Mouse (Mus musculus): ENCODE results near the gene Foxk1.
A peak's percentile ranks its signal among the peaks of the same experiment; 100 is the strongest.

Gene Foxk1

DNA sequence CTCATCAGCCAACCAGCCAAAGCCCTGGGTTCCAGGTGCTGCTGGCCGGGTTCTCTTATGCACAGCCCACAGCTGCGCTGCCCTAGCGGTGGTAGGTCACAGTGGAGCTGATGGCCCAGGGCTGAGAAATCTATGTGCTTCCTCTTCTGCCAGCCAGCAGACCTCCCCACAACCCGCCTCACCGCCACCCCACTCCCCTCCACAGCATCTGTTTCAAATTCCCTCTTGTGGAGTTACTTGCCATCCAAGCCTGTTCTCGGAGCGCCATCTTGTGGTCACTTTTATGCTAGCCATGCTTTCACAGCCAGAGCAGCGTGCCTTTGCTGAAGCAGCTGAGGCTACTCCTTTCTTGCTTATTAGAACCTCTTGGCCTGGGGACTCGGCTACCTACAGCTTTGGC lies 46.8 kb downstream of the Foxk1 start:
- DNase-seq: peak; percentile 95 to 97

DNA sequence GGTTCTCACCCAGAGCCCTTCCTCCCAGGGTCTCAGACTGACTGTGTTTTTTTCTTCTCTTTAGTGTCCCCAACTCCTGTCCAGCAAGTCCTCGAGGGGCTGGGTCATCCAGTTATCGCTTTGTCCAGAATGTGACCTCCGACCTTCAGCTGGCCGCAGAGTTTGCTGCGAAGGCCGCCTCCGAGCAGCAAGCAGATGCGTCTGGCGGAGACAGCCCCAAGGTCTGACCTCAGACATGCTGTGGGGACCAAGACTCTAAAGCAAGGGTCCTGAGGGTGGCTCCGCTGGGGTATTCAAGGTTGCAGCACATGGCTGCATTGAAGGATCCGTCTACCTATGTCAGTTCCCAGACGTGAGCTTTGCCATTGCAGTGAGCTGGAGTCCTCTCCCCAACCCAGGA lies 47.3 kb downstream of the Foxk1 start:
- no peak for DNase-seq

DNA sequence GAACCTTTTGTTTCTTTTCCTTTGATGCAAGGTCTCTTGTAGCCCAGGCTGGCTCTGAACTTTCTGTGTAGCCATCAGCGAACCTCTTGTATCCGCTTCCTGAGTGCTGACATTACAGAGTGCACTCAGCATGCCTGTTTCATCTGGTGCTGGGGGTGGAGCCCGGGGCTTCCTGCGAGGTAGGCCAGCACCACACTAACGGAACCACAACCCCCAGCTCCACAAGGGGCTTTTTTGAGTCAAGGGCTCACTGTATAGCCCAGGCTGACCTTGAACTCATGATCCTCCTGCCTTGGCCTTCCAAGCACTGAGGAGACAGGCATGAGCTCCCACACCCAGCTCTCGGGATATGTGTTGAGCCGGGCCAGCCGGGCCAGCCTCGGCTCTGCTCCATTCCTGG lies 49.5 kb downstream of the Foxk1 start:
- DNase-seq: no peak

DNA sequence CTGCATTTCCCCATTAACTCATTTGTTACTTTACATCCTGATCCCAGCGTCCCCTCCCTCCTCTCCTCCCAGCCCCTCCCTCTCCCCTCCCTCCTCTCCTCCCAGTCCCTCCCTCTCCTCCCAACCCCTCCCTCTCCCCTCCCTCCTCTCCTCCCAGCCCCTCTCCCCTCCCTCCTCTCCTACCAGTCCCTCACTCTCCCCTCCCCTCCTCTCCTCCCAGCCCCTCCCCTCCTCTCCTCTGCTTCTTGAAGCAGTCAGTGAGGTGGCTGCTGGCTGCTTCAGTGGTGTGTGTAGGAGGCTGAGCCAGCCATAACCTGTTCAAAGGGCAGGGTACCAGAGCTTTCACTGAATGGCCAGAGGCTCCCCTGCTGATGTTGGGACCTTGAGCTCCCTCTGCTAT lies 50.5 kb downstream of the Foxk1 start:
- no peak for DNase-seq

DNA sequence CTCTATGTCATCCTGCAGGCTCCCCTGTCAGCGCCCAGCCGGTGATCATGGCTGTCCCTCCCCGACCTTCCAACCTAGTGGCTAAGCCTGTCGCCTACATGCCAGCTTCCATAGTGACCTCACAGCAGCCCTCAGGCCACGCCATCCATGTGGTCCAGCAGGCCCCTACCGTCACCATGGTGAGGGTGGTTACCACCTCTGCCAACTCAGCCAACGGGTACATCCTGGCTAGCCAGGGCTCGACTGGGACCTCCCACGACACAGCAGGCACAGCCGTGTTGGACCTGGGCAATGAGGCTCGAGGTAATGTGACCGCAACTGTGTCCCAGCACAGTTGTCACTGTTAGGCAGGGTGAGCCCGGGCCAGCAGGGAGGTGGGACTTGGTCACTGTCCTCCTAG lies 52.4 kb downstream of the Foxk1 start:
- no peak for DNase-seq

DNA sequence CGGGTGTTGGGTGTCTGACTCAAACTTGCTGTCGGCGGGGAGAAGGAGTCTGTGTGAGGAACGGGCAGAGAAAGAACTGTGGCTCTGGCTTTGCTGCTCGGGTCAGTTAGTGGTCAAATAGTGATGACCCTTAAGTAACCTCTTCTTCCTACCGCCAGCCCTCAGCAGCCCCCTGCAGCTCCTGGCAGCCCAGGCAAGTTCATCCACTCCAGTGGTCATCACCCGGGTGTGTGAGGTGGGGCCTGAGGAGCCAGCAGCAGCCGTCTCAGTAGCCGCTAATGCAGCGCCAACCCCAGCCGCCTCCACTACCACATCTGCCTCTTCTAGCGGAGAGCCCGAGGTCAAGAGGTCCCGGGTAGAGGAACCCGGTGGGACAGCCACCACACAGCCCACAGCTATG lies 55.0 kb downstream of the Foxk1 start:
- peak in 1 of 2 experiments; percentile 50 for DNase-seq

DNA sequence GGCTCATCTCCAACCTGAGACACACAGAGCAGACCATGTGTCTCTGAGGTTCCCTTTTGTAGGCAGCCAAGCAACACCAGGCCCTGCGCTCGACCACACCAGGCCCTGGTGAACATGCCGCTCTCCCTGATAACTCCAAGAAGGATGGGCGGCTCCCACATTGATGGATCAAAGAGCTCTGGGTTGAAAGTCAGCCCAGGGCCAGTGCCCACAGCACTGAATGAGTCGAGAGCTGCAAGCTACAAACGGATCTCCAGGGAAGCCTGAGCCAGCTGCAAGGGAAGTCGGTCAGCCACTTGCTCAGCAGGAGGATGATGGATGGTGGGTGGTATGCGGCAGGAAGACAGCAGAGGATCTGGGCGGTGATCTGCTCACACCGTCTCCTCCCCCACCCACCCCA lies 56.0 kb downstream of the Foxk1 start:
- DNase-seq: peak in 1 of 2 experiments; percentile 51

DNA sequence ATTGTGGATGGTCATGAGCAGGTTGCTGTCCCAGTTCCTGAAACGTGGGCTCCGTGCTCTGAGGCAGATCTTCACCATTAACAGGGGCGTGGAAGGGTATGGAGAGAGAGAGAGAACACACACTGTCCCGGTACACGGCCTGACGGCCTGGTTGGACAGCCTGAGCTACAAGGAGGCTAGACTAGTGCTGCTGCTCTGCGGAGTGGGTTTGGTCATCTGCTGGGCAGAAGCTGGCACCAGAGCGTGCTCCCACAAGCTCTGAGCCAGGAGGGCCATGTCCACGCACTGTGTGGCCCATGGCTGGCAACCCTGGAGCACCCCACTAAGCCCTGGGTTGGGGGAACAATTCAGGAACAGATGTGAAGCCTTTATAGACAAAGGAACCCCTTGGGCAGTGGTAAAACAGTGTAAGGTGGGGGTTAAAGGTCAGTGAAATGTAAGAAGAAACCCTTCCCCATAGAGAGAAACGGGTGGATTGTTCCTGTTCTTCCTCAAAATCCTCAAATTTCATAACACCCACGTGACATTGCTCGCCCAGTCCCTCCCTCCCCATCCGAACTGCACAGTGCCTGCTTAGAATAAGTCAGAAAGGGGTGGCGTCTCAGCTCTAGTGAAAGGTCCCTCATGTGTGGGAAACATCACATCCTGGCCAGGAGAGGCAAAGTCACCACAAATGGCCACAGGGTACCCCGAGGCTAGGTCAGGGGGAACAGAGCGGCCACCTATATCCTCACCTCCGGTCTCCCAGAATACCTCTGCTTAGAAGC lies 57.7 kb downstream of the Foxk1 start:
- no peak for DNase-seq

DNA sequence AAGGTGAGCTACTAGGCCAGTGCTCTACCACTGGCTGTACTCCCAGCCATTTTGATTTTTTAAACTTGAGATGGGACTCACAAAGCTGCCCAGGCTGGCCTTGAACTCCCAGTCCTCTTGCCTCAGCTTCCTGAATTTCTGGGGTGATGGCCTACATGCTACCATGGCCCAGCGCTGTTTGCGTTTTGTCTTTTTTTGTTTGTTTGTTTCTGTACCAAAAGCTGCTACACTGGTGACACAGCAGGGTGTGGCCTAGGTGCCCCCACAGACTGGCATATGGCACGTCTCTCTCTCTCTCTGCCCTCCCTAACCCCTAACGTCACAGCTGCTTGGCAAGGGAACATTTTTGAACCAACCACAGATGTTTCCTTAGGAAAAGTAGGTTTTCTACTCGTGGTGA lies 58.5 kb downstream of the Foxk1 start:
- no peak for DNase-seq

DNA sequence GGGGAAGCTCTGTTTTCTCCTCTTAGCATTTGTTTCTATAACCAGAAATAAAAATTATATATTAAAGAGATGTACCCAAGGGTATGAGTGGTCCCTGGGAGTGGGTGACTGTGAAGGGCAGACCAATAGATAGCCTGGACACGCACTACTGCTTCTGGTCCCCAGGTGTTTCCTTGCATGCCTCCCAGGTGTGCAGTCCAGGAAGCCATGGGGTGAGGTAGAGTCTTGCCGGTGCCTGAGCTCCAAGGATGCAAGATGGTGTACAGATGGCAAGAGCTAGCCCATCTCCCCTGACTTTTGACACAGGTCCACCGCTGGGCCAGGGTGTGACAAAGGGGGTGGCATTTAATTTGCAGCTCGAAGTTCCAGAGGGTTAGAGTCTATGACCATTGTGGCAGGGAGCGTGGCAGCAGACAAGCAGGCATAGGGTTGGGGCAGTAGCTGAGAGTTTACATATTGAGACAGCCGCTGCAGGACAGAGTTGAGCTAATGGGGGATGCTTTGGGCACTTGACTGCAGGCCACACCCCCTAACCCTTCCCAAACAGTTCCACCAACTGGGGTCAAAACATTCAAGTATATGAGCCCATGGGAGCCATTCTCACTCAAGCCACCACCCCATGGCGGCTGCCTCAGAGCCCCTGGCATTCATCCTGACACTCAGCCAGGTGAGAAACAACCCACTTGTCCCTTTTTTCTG lies 60.8 kb downstream of the Foxk1 start:
- no peak for DNase-seq

DNA sequence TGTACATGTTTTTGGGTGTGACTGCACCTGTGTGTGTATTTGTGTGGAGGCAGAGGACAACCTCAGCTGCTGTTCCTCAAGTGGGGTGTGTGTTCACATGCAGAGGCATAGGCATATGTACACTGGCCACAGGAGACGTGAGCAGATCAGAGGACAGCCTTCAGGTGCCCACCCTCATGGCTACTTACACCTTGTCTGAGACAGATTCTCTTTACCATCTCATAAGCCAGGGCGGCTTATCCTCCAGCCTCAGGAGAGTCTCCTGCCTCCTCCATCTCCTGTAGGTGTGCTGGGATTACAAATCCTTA lies 61.3 kb downstream of the Foxk1 start:
- DNase-seq: no peak

DNA sequence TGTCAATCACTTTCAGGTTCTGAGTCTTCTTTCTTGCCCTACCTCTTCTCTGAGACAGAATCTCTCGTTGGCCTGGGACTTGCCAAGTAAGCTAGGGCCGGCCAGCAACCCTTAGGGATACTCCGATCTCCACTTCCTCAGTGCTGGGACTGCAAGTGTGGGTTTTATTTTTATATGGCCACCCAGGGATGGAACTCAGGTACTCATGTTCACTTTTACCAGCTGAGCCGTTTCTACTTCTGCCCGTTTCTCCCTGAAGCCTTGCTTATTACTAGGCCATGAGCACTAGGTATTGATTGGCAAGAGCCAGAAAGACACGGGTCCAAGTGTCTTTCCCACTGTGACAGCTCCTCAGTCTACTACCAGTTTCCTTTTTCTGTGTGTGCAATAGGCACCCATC lies 61.7 kb downstream of the Foxk1 start:
- DNase-seq: no peak

DNA sequence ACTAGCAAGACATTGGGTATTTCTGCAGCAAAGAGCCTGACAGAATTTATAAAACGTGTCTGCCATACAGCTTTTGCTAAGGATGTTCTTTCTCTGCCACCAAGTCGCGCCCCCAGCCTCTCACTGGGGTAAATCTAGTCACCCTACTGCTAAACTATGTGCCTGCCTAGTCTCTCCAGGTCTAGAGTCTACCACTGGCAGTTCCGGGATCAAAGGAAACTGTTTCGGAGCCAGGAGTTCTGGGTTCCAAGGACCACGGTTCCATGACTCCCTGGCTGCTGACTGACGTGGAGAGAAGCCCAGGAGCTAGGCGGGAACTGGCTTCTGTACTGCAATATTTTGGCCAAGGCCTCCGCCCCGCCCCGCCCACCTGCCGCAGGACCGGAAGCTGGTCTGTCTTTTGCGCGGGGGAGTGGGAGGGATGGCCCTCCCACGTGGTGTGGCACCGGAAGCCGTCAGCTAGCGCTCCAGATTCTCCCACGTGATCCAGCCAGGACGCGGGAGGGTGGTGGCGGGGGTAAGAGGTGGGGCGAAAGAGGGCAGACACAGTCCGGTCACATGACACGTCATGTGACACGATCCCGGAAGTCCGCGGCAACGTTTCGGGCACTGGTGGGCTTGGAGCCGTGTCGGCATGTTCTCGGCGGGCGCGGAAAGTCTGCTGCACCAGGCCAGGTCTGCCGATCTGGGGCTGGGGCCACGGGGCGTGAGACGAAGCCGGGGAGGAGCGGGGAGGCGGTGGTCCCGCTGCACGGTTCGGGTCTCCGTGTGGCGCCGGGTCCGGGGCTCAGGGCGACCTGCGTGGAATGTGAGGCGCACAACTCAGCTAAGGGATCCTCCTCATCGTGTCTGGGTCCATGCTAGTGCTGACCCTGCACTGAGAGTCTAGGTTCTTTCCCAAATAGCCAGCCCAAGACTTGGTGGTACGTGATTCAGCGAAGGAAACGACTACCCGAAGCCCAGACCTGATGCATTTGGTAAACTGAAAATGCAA lies 62.5 kb downstream of the Foxk1 start, which contains the start of gene Ap5z1:
Ap5z1 (plus strand) TSS at position 484 of the 994 bp plus-strand sequence.
- DNase-seq: peak; percentile 95 to 96

DNA sequence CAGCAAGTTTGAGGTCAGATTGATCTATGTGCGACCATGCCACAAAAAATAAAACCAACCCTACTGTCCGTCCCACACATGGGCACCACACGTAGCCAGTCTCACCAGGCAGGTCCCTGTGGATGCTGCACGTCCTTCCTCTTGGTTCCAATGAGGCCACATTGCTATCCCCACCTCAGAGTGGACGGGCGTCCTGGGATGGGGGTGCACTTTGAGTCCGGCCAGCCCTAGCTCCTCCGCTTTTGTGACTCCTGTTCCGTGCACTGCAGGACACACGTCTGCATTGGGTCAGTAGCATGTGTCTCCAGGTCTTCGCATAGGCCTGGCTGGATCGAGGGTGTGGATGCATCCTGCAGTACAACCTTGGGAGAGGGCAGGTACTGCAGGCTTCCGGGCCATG lies 67.1 kb downstream of the Foxk1 start:
- no peak for DNase-seq

DNA sequence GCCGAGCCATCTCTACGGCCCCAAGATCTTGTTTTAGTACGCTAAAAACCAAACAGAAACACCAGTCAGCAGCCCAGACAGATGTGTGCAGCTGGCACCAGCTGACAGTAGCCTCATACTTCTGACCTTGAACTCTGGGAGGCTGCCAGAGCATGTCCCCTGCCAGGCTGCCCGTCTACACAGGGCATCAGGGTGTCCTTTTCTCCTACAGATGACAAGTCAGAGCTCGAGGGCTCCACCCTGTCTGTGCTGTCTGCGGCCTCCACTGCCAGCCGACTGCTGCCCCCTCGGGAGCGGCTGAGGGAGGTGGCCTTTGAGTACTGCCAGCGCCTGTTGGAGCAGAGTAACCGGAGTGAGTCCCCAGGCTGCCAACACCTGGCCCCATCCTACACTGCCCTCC lies 68.5 kb downstream of the Foxk1 start:
- no peak for DNase-seq

DNA sequence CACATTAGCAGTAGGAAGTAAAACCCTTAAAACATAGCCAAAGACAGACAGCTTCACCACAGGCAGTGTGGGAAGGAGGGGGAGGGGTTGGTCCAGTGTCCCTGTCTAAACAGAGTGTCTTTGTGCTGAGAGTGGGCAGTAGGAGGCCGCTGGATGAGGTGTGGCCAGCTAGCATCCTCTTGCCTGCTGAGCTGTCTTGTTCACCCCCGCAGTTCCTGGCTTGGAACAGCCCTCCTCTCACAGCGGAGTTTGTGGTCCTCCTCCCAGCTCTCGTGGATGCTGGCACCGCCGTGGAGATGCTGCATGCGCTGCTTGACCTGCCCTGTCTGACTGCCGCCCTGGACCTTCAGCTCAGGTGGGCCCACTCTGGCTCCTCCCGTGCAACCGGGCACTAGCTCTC lies 72.4 kb downstream of the Foxk1 start:
- peak; percentile 50 to 55 for DNase-seq

DNA sequence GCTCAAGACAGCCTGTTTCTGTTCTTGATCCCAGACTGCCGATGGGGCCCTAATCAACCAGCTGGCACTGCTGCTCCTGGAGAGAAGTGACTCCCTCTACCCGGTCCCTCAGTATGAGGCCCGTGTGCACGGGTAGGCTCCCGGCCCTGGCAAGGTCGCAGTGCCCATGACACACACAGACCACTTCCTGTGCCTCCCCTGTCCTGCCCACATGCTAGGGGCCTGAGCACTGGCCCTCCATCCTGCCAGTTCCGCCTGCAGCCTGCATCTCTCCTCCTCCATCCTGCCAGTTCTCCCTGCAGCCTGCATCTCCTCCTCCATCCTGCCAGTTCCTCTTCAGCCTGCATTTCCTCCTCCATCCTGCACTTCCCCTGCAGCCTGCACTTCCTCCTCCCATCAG lies 74.4 kb downstream of the Foxk1 start:
- DNase-seq: no peak

DNA sequence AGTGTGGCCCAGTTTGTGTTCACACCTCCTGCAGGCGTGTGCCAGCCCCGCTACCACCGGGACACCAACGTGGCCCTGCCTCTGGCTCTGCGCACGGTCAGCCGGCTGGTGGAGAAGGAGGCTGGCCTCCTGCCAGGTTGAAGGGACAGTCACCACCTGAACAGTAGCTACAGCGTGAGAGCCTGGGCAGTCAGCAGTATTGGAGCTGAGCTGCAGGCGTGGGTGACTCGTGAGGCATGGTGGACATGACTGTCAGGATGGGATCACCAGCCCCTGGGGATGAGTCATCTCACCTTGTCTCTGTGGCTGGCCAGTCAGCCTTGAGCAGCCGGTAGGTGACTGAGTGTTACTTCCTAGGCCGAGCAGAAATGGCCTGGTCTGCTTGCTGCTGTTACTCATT lies 76.0 kb downstream of the Foxk1 start:
- DNase-seq: peak; percentile 78 to 80

DNA sequence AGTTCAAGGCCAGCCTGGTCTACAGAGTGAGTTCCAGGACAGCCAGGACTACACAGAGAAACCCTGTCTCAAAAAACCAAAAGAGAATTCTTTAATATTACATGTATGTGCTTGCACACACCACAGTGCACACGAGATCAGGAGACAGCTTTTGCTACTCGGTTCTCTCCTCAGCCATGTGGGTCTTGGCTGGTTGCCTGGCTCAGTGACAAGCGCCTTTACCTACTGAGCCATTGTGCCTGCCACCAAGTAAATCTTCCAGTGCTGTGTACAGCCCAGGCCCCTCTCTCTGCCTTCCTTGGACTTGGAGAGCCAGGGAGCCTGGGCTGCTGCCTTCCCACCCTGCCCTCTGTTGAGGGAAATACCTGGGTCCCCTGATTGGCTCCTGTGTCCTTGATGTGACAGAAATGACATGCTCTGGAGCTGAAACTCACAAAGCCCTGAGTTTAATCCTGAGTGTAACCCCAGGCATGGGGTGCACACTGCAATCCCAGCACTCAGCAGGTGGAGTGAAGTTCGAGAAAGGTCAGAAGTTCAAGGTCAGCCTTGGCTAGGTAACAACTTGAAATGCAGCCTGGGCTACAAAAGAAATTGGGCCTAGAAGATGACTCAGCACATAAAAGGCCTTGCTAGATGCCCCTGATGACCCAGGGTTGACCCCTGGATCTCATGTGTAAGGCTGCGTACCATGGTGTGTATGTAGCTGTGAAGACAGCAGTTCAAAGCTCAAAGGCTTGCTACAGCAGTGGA lies 76.7 kb downstream of the Foxk1 start:
- peak; percentile 63 to 64 for DNase-seq

DNA sequence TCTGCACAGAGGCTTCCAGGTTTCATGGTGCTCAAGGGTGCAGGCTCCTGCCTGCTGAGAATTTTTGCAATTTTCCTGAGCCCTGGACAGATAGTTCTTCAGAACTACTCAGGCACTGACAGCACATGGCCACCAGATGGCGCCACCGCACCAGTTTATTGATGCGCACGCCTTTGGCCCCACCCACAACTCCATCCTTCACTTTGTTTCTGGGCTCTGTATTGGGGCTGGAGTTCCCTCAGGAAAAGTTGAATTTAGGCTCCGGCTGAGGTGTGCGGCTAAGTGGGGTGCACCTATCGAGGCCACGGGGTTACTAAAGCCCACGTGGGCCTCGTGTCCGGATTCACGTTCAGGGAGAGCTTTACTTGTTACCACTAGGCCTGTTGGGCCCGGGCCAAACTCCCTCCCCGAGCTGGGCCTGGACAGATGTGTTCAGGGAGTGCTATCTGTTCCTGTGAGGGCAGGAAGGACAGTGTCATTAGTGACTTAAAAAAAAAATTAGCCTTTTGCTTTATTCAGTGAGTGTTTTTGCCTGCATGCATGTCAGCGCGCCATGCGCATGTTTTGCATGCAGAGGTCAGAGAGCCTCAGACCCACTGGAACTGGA lies 77.6 kb downstream of the Foxk1 start:
- DNase-seq: peak; percentile 93 to 95

DNA sequence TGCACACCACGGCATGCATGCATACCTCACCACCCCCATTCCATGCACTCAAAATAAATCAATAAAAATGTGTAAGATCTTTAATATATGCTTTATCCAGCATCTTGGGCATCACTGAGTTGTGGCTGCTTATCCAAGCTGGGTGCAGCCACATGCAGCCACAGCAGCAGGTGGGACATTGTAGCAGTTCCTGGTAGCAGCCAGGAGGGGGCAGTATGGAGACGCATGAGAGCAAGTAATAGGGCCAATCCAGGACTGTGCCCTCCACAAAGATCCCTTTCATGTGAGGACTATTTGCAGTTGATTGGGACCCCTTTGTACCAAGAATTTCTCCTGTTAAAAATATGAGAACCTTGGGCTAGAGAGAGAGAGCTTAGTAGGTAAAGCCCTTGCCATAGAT lies 81.2 kb downstream of the Foxk1 start:
- DNase-seq: no peak

DNA sequence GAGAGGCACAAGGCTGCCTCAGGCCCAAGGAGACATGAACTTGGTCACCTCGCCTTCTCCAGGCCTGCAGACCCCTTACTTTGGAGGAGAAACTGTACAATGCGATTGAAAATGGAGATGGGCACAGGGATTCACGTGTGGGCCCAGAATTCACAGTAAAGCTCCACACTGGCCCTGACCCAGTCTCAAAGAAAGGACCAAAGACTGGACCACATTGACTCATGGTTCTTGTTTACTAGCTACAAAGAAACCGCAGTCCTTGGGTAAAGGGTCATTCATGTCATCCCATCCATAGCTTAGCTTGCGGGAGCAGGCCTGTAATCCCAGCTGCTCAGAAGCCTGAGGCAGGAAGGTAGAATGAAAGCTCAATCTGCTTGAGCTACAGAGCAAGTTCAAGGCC lies 82.3 kb downstream of the Foxk1 start:
- no peak for DNase-seq

Data from cerebellum, postnatal 14 days (tissue).